Mouse (Mus musculus) gastrocnemius, postnatal 4 days (tissue): ENCODE measurements around the gene Kif1c. TPM values are rescaled to one million over a fixed set of nuclear protein-coding genes. Genes with fewer than 3 reads are reported as not detected.

Source experiments
- DNase-seq, 2 experiments: peaks; one replicate each; pipeline ENCODE4 v3.0.0; 2021 to 2022; ENCODE audit warnings: low spot score in 2 of 2, mixed read lengths in 2 of 2
- total RNA-seq, 2 experiments: library from RNA; stranded (reverse); gene quantifications; 2 replicates each; pipeline ENCODE4 v1.2.3; 2021

Gene Kif1c
- total RNA-seq, 2 experiments from 2014 or later: 162 to 166 TPM

- no peak for DNase-seq
Observed at GRCm38 (mm10) chr11:70689578-70689977, 10.8 kb upstream of the Kif1c start.

- DNase-seq: no peak
Observed at GRCm38 (mm10) chr11:70693504-70693903, 6.8 kb upstream of the Kif1c start.

- DNase-seq: no peak
Observed at GRCm38 (mm10) chr11:70697376-70697775, 3.0 kb upstream of the Kif1c start.

- no peak for DNase-seq
Observed at GRCm38 (mm10) chr11:70699051-70699450, 1.3 kb upstream of the Kif1c start.

- peak; percentile 57 to 78 for DNase-seq
Observed at GRCm38 (mm10) chr11:70700613-70701012, 265 bp downstream of the Kif1c start.

GRCm38 (mm10) chr11:70701221-70701955, 1.0 kb downstream of the Kif1c start:
- DNase-seq: no peak

GRCm38 (mm10) chr11:70701984-70702733, 1.8 kb downstream of the Kif1c start:
- DNase-seq: no peak

- DNase-seq: no peak
Observed at GRCm38 (mm10) chr11:70702781-70703180, 2.4 kb downstream of the Kif1c start.

GRCm38 (mm10) chr11:70706127-70706526, 5.8 kb downstream of the Kif1c start:
- DNase-seq: no peak

GRCm38 (mm10) chr11:70711026-70711425, 10.7 kb downstream of the Kif1c start:
- DNase-seq: no peak

GRCm38 (mm10) chr11:70713222-70713621, 12.9 kb downstream of the Kif1c start:
- DNase-seq: no peak

GRCm38 (mm10) chr11:70715832-70716231, 15.5 kb downstream of the Kif1c start:
- no peak for DNase-seq

GRCm38 (mm10) chr11:70718481-70718880, 18.1 kb downstream of the Kif1c start:
- no peak for DNase-seq

- DNase-seq: no peak
Observed at GRCm38 (mm10) chr11:70720567-70720966, 20.2 kb downstream of the Kif1c start.

GRCm38 (mm10) chr11:70721072-70721471, 20.7 kb downstream of the Kif1c start:
- no peak for DNase-seq

GRCm38 (mm10) chr11:70724706-70725105, 24.4 kb downstream of the Kif1c start:
- no peak for DNase-seq

GRCm38 (mm10) chr11:70726585-70726984, 26.2 kb downstream of the Kif1c start:
- no peak for DNase-seq

- DNase-seq: no peak
Observed at GRCm38 (mm10) chr11:70727385-70727784, 27.0 kb downstream of the Kif1c start.

- no peak for DNase-seq
Observed at GRCm38 (mm10) chr11:70730427-70731038, 30.2 kb downstream of the Kif1c start.

- no peak for DNase-seq
Observed at GRCm38 (mm10) chr11:70731178-70731577, 30.8 kb downstream of the Kif1c start.

GRCm38 (mm10) chr11:70733256-70733655, 32.9 kb downstream of the Kif1c start:
- DNase-seq: no peak

- no peak for DNase-seq
Observed at GRCm38 (mm10) chr11:70737749-70738148, 37.4 kb downstream of the Kif1c start.
